Mouse (Mus musculus) intestine, postnatal 0 days (tissue): ENCODE data around the gene App. TPM values are rescaled to one million over a fixed set of nuclear protein-coding genes. Genes with fewer than 3 reads are reported as not detected.
A peak's percentile ranks its signal among the peaks of the same experiment; 100 is the strongest.

ENCODE experiments used
- ATAC-seq: fragments of 200-750 bp; cut with Nextera tagmentation; 2 replicates; pipeline ENCODE4 v1.8.0; 2017; ENCODE audit warnings: mild to moderate bottlenecking, moderate TSS enrichment, moderate library complexity
- H3K27ac ChIP-seq: fragments of 300-500 bp; sonication (generic); 2 replicates; pipeline ENCODE4 v1.5.1; 2014; ENCODE audit warnings: mild to moderate bottlenecking, low read depth, low read length, moderate library complexity
- H3K27me3 ChIP-seq: fragments of 300-500 bp; sonication (generic); replicated peaks from 2 replicates; pipeline ENCODE4 v1.6.1; 2014; ENCODE audit warnings: low read length, mixed read lengths; ENCODE audit not compliant: control insufficient read depth, insufficient read depth
- H3K36me3 ChIP-seq: fragments of 300-500 bp; sonication (generic); 2 replicates; pipeline ENCODE4 v1.6.1; 2014; ENCODE audit warnings: mild to moderate bottlenecking, moderate library complexity; ENCODE audit not compliant: control insufficient read depth, insufficient read depth
- H3K4me1 ChIP-seq: fragments of 300-500 bp; sonication (generic); replicated peaks from 2 replicates; pipeline ENCODE4 v1.6.1; 2014; ENCODE audit warnings: antibody characterized with exemption, low read length, mixed read lengths; ENCODE audit not compliant: control insufficient read depth, insufficient read depth
- H3K4me2 ChIP-seq: fragments of 300-500 bp; sonication (generic); replicated peaks from 2 replicates; pipeline ENCODE4 v1.6.1; 2014; ENCODE audit warnings: low read depth, mild to moderate bottlenecking, moderate library complexity
- H3K4me3 ChIP-seq: fragments of 300-500 bp; sonication (generic); 2 replicates; pipeline ENCODE4 v1.5.1; 2014; ENCODE audit warnings: low read depth, low read length
- H3K9ac ChIP-seq: fragments of 300-500 bp; sonication (generic); 2 replicates; pipeline ENCODE4 v1.6.1; 2014; ENCODE audit warnings: mild to moderate bottlenecking, low read depth, low read length
- H3K9me3 ChIP-seq: fragments of 300-500 bp; sonication (generic); 2 replicates; pipeline ENCODE4 v1.6.1; 2016; ENCODE audit warnings: mixed run types; ENCODE audit not compliant: control insufficient read depth
- CTCF ChIP-seq: sonication (generic); IDR thresholded peaks from 2 replicates; pipeline ENCODE4 v1.5.1; 2016; ENCODE audit warnings: low read depth, mild to moderate bottlenecking, control low read depth, antibody characterized with exemption, moderate library complexity
- WGBS: fragments of 180-500 bp; shearing (Covaris S2); extraction: QIAGEN DNeasy Blood & Tissue Kit; methylation state at CpG from one replicate; pipeline ENCODE4 v1.1.7; 2014; 5-methylcytosine and 5-hydroxymethylcytosine counted together
- polyA plus RNA-seq: library from polyadenylated mRNA; unstranded; fragments of >200 nt; fragmentation: Nextera tagmentation; extraction: Ambion mirVana; gene quantifications from 2 replicates; pipeline ENCODE4 v1.2.1, GENCODE M21; 2015

Gene App
- polyA plus RNA-seq, 1 experiment from 2014 or later, result 191 TPM

DNA sequence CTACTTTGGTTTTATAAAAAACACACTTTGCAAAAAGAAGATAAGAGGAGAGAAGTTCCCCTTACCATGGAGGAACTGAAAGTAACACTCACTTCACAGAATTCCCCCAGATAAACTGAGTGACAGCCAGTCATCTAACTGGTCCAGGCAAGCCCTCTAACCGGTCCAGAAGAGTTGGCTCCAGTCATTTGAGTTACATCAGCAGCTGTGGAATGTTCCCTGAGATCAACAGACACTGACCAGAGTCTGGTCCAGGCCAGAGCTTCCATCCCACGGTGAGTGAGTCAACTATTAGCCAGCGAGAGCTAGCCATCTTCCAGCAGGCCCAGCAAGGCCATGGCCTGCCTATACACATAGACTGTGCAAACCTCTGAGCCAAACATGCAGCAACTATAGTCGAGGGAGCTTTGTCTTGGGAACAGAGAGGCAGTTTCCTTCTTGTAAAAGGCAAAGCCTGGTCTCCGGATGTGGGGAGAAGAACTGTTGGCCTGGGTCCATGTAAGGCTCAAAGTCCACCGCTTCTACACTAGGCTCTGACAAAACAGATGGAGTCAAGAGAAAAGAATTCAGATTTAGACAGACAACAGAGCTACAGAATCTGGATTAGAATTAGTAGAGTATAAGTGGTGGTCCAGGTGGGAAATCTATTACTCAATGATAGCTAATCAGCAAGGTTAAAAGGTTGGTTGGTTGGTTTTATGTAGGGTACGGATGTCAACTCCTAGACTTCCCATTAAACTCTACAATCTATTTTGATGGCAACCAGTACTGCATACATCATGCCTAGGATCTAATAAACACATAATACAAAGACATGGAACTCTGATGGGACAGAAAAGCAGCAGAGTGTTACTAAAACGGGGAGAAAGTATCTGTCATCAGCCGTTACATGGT is 24.7 kb downstream of the App start:
- Histone ChIP-seq H3K36me3 (no peaks in the 10 kb centered on the region), H3K4me3 (no peak overlapping the region), H3K4me2 (no peak overlapping the region), H3K27me3 (no peaks in the 10 kb centered on the region), H3K27ac (peak overlapping the region; percentile 1; the same call in 1 of the 2 replicates), H3K9ac (no peak overlapping the region), H3K9me3 (no peaks in the 10 kb centered on the region), H3K4me1 (peaks cover 5% of the 10 kb centered on the region; the same call in 1 of the 2 replicates)
- no peak; the same call in 1 of the 2 replicates for ATAC-seq
- TF ChIP-seq CTCF, result no peak
- 43% methylated on average over 9 of the region's 9 CpGs for WGBS

DNA sequence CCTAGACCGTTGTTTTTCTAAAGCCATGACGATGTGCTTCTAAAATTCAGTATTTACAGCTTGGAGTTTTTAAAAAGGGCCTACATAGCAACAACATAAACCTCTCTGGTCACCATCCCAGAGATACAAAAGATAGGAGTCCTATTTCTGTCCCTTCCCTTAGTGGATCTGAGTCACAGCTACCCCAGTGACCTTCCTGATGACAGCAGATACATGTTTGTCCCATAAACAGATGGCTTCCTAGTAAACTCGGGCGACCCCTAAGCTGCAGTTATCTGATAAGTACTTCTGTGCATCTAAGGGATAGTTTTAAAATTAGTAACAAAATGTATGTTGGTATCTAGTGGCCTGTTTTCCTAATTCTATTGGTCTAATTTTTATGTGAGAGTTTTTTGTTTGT is 26.1 kb downstream of the App start:
- Histone ChIP-seq H3K4me1 (peaks cover 5% of the 10 kb centered on the region; the same call in 1 of the 2 replicates), H3K4me2 (no peak overlapping the region), H3K36me3 (no peaks in the 10 kb centered on the region), H3K9me3 (no peaks in the 10 kb centered on the region), H3K4me3 (no peak overlapping the region), H3K27ac (no peak overlapping the region), H3K27me3 (no peaks in the 10 kb centered on the region), H3K9ac (no peak overlapping the region)
- no peak for TF ChIP-seq CTCF
- no peak for ATAC-seq
- 68% methylated on average over 4 of the region's 4 CpGs for WGBS

DNA sequence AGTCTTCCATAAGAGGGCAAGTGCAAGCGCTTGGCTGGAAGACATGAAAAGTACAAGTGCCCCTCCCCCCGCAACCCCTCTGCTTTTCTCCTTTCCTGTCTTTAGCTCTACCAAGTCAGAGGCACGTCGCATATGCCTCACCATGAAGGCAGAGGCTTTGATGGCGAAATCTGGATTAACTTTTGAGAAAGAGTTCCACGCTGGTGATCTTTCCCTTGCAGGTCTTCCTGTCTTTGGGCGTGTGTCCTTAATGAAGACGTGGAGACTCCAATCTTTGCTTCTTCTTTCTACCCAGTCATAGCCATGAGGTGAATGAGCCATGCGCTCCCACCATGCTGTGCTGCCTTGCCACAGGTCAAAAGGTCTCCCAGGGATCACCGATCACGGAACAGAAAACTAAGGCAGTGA is 27.8 kb downstream of the App start:
- no peak for ATAC-seq
- no peaks in the 10 kb centered on the region for H3K36me3 ChIP-seq
- WGBS, result 94% methylated on average over 11 of the region's 11 CpGs

DNA sequence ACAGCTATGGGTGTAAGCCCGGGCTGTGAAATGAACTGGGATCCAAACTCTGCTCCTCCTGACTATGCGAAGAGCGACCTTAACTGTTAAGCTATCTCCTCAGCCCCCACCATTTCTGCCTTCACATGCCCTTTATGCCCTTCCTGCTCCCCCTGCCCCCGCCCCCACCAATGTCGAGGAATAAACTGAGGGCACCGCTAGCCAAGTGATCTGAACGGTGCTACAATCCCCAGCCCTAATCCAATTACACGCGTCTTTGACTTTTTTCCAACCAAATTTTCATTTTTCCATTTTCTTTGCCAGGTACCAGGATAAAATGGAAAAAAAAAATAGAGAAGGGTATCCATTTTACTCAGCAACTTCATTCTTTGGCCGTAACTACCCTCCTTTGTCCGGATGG is 28.2 kb downstream of the App start:
- Histone ChIP-seq H3K27ac (peak overlapping the region; percentile 46; the same call in 1 of the 2 replicates), H3K4me3 (no peak overlapping the region), H3K4me1 (peaks cover 5% of the 10 kb centered on the region; the same call in 1 of the 2 replicates), H3K4me2 (no peak overlapping the region), H3K9ac (no peak overlapping the region), H3K36me3 (no peaks in the 10 kb centered on the region), H3K27me3 (no peaks in the 10 kb centered on the region), H3K9me3 (no peaks in the 10 kb centered on the region)
- no peak for ATAC-seq
- TF ChIP-seq CTCF, result no peak
- WGBS, result 94% methylated on average over 11 of the region's 11 CpGs

More for the DNA sequence above, 27.8 kb downstream of the App start:
- Histone ChIP-seq H3K27ac (no peak overlapping the region), H3K4me3 (no peak overlapping the region), H3K4me1 (peaks cover 5% of the 10 kb centered on the region; the same call in 1 of the 2 replicates), H3K9ac (no peak overlapping the region), H3K27me3 (no peaks in the 10 kb centered on the region), H3K4me2 (no peak overlapping the region), H3K9me3 (no peaks in the 10 kb centered on the region)
- TF ChIP-seq CTCF, result no peak

DNA sequence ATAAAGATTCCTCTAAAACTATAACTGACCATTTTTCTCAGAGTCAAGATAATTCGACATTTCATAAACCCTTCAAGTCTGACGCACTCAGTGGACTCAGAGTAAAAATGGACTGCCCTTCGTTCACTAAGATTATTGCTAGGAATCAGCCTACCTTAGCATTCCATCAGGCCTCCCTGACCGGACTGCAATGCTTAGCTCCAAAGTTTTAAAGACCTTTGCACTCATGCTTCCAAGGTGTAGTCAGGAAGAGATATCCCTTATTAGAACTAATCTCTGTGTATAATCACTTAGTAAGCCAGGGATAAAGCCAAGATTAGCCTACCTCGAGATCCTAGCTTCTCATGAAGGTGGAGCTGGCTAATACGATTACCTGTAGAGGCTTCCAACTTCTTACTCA is 29.2 kb downstream of the App start:
- H3K4me1 ChIP-seq, result peaks cover 5% of the 10 kb centered on the region; the same call in 1 of the 2 replicates
- no peak for TF ChIP-seq CTCF
- H3K27me3 ChIP-seq, result no peaks in the 10 kb centered on the region
- H3K4me3 ChIP-seq, result no peak overlapping the region
- H3K9ac ChIP-seq, result no peak overlapping the region
- H3K4me2 ChIP-seq, result 0 out of 2 replicates have a peak overlapping the region, but pooled peaks have one; percentile 1
- no peaks in the 10 kb centered on the region for H3K36me3 ChIP-seq
- WGBS, result 49% methylated on average over 6 of the region's 6 CpGs
- H3K9me3 ChIP-seq, result no peaks in the 10 kb centered on the region
- peak; percentile 93 for ATAC-seq
- H3K27ac ChIP-seq, result peak overlapping the region; percentile 62; the same call in 1 of the 2 replicates

DNA sequence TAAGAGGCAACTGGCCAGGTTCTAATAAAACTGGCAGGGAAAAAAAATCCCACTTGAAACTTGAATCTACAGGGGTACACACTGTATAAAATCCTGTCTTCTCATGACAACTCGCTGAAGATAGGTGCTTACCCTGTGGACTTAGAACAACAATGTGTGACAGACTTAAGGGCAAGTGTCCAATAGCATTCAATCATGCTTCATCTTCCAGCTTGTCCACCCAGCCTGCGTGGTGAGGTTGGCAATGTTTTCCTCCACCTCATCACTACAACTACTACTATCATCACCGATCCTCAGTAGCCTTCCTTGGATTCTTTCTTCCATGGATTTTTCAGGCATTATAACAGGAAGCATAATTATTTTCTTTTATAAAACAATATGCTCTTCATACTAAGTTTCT is 29.7 kb downstream of the App start:
- TF ChIP-seq CTCF, result no peak
- 70% methylated on average over 3 of the region's 3 CpGs for WGBS
- Histone ChIP-seq H3K4me1 (0 out of 2 replicates have a peak, but pooled peaks cover 4% of the 10 kb centered on the region), H3K4me3 (no peak overlapping the region), H3K27me3 (no peaks in the 10 kb centered on the region), H3K4me2 (no peak overlapping the region), H3K36me3 (no peaks in the 10 kb centered on the region), H3K27ac (peak overlapping the region; percentile 62), H3K9me3 (no peaks in the 10 kb centered on the region), H3K9ac (no peak overlapping the region)
- peak; percentile 52; the same call in 1 of the 2 replicates for ATAC-seq
